Mouse (Mus musculus): ENCODE data around the gene Dlgap4.

DNA sequence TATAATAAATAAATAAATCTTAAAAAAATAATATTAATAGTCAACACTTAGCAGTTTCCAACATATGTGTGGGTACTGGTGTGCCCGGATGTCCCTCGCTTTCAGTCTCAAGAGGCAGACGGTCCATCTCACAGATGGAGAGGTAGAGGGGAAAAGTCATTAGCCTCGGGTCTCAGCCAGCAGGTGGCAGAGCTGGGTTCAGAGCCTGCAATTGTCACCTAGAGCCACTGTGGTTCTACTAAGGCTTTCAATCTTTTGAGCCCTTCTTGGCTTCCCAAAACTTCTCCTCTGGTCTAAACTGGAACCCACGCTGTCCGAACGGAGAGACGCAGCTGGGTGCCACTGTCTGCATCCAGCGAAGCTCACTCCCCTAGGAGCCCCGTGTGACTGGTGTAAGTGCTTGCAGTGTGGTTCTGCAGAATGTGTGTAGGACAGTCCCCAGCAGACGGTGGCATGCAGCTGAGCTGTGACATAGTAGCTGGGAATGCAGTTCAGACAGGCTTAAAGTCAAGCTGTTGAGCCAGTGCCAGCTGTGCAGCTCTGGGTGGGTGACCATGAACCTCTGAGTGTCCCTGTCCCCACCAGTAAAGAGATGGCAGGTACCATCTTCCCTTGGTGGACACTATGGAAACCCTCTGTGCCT, 29.2 kb upstream of the Dlgap4 start:
- TF ChIP-seq POLR2A (IDR thresholded peaks at IDR 0.05; ENCODE audit: low read depth, low read length) = no peak
- peak; percentile 43; the same call in 1 of the 2 replicates for TF ChIP-seq CTCF (IDR thresholded peaks at IDR 0.05; ENCODE audit: extremely low read depth, insufficient read length, insufficient replicate concordance, low read depth, low read length)

Data from small intestine, adult 2 months (tissue).